Mouse (Mus musculus) neural tube, embryonic 11.5 days (tissue): ENCODE measurements around the gene Lingo1. TPM values are rescaled to one million over a fixed set of nuclear protein-coding genes. Genes with fewer than 3 reads are reported as not detected.

Source experiments
- ATAC-seq: fragments of 200-750 bp; cut with Nextera tagmentation; 2 replicates; pipeline ENCODE4 v1.8.0; 2017; ENCODE audit warnings: moderate number of reproducible peaks, mild to moderate bottlenecking, moderate TSS enrichment, moderate library complexity; ENCODE audit not compliant: insufficient read depth, low FRiP score, low TSS enrichment
- DNase-seq: peaks from one replicate; pipeline ENCODE4 v3.0.0-alpha.2; 2015; ENCODE audit warnings: low spot score
- H3K27ac ChIP-seq: fragments of 300-500 bp; sonication (generic); 2 replicates; pipeline ENCODE4 v1.5.1; 2014; ENCODE audit warnings: low read depth, mild to moderate bottlenecking, low read length
- H3K27me3 ChIP-seq: fragments of 300-500 bp; sonication (generic); 2 replicates; pipeline ENCODE4 v1.6.1; 2014; ENCODE audit warnings: mild to moderate bottlenecking, low read length, mixed read lengths; ENCODE audit not compliant: control insufficient read depth, insufficient read depth
- H3K36me3 ChIP-seq: fragments of 300-500 bp; sonication (generic); 2 replicates; pipeline ENCODE4 v1.6.1; 2014; ENCODE audit warnings: mild to moderate bottlenecking, low read length, moderate library complexity, mixed read lengths; ENCODE audit not compliant: control insufficient read depth, insufficient read depth
- H3K4me1 ChIP-seq: fragments of 300-500 bp; sonication (generic); 2 replicates; pipeline ENCODE4 v1.6.1; 2014; ENCODE audit warnings: low read length, mixed read lengths; ENCODE audit not compliant: control insufficient read depth, insufficient read depth
- H3K4me2 ChIP-seq: fragments of 300-500 bp; sonication (generic); 2 replicates; pipeline ENCODE4 v1.6.1; 2014; ENCODE audit warnings: low read depth, mild to moderate bottlenecking, moderate library complexity
- H3K4me3 ChIP-seq: fragments of 300-500 bp; sonication (generic); 2 replicates; pipeline ENCODE4 v1.5.1; 2014; ENCODE audit warnings: low read depth, low read length
- H3K9ac ChIP-seq: fragments of 300-500 bp; sonication (generic); 2 replicates; pipeline ENCODE4 v1.6.1; 2014; ENCODE audit warnings: mild to moderate bottlenecking, low read length
- H3K9me3 ChIP-seq: fragments of 300-500 bp; sonication (generic); 2 replicates; pipeline ENCODE4 v1.6.1; 2016; ENCODE audit warnings: low read length; ENCODE audit not compliant: control insufficient read depth
- WGBS: fragments of 180-500 bp; shearing (Covaris S2); extraction: QIAGEN DNeasy Blood & Tissue Kit; methylation state at CpG from one replicate; pipeline ENCODE4 v1.1.7; 2014; 5-methylcytosine and 5-hydroxymethylcytosine counted together
- polyA plus RNA-seq: library from polyadenylated mRNA; unstranded; fragments of >200 nt; fragmentation: Nextera tagmentation; extraction: Ambion mirVana; gene quantifications from 2 replicates; pipeline ENCODE4 v1.2.1, GENCODE M21; 2014

Lingo1 gene
- polyA plus RNA-seq, 1 experiment from 2014 or later, result 14.7 TPM

DNA sequence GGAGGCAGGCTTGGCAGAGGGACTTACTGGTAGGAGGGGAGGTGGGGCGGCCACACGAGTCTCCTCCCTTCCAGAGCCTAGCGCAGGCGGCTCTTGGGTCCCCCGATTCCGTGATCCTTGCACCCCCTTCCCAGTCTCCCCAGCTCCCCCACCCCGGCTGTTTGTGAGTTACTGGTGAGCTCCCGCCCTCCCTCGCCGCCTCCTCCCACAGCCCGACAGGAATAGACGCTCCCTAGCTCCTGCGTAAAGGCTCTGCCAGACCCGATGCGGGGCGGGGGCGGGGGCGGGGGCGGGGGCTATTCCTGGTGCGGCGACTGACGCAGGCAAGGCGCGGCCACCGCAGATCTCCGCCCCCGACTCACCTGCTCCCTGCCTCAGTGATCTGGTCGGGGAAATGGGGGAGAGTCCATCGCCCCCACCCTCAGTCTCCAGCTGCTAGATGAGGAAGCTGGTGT is 158.8 kb downstream of the Lingo1 start:
- peaks cover 31% of the 10 kb centered on the region for H3K27me3 ChIP-seq
- H3K9me3 ChIP-seq, result no peaks in the 10 kb centered on the region
- no peak for ATAC-seq
- DNase-seq, result no peak
- H3K4me1 ChIP-seq, result peaks cover 8% of the 10 kb centered on the region; the same call in 1 of the 2 replicates
- H3K36me3 ChIP-seq, result no peaks in the 10 kb centered on the region
- H3K4me2 ChIP-seq, result 0 out of 2 replicates have a peak overlapping the region, but pooled peaks have one; percentile 16
- H3K4me3 ChIP-seq, result no peak overlapping the region
- H3K9ac ChIP-seq, result no peak overlapping the region
- no peak overlapping the region for H3K27ac ChIP-seq
- WGBS, result 3% methylated on average over 29 of the region's 29 CpGs

- peaks cover 31% of the 10 kb centered on the region for H3K27me3 ChIP-seq
- no peak for DNase-seq
- no peak for ATAC-seq
- H3K9ac ChIP-seq, result no peak overlapping the region
- no peak overlapping the region for H3K4me3 ChIP-seq
- H3K36me3 ChIP-seq, result no peaks in the 10 kb centered on the region
- 45% methylated on average over 11 of the region's 11 CpGs for WGBS
- H3K9me3 ChIP-seq, result no peaks in the 10 kb centered on the region
- H3K27ac ChIP-seq, result no peak overlapping the region
- peaks cover 8% of the 10 kb centered on the region; the same call in 1 of the 2 replicates for H3K4me1 ChIP-seq
- H3K4me2 ChIP-seq, result no peak overlapping the region
These were observed 159.4 kb downstream of the Lingo1 start for GRCm38 (mm10) chr9:56636766-56637402.

DNA sequence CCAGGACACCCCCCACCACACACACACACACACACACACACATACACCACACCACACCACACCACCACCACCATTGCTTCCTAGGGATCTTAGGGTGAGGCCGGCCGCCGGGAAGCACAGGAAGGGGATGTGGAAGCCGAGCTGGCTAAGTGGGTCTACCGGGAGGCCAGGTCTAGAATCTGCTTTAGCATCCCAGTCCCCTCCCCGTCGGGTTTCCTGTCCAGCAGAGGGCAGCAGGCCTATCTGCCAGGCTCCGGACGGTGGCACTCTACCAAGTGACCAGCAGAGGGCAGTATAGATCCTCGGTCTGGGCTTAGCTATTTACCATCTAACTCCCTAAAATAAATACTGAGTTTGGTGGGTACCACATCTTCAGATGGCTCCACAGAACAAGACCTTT is 160.1 kb downstream of the Lingo1 start:
- peaks cover 8% of the 10 kb centered on the region; the same call in 1 of the 2 replicates for H3K4me1 ChIP-seq
- H3K36me3 ChIP-seq, result no peaks in the 10 kb centered on the region
- peaks cover 31% of the 10 kb centered on the region for H3K27me3 ChIP-seq
- peak; percentile 90 for DNase-seq
- ATAC-seq, result peak; percentile 54
- no peak overlapping the region for H3K9ac ChIP-seq
- peak overlapping the region; percentile 98 for H3K4me2 ChIP-seq
- peak overlapping the region; percentile 49 for H3K4me3 ChIP-seq
- H3K27ac ChIP-seq, result no peak overlapping the region
- 0% methylated on average over 10 of the region's 10 CpGs for WGBS
- H3K9me3 ChIP-seq, result no peaks in the 10 kb centered on the region

GRCm38 (mm10) chr9:56635498-56636121 is 160.7 kb downstream of the Lingo1 start:
- H3K36me3 ChIP-seq, result no peaks in the 10 kb centered on the region
- H3K9ac ChIP-seq, result peak overlapping the region; percentile 86
- peaks cover 31% of the 10 kb centered on the region for H3K27me3 ChIP-seq
- H3K4me1 ChIP-seq, result peaks cover 8% of the 10 kb centered on the region; the same call in 1 of the 2 replicates
- no peaks in the 10 kb centered on the region for H3K9me3 ChIP-seq
- ATAC-seq, result peak; percentile 64
- H3K4me3 ChIP-seq, result peak overlapping the region; percentile 49
- peak overlapping the region; percentile 67 for H3K27ac ChIP-seq
- peak; percentile 77 for DNase-seq
- 1% methylated on average over 47 of the region's 68 CpGs for WGBS
- H3K4me2 ChIP-seq, result peak overlapping the region; percentile 98

DNA sequence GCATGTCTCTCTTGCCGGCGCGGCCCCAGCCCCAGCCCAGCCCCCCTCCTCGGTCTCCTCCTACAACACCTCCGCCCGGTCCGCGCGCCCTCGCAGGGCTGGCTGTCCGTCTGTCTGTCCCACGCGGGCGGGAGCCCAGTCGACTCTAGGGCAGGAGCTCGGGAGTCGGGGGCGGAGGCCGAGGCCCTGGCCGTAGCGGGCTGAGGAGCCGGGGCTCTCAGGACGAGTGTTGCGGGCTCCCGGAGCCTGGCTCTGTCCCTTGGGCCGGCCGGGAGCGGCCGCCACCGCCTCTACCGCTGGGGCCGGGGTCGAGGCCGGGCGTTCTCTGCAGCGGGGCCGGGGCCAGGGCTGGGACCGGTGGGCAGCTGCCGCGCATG is 161.2 kb downstream of the Lingo1 start:
- Histone ChIP-seq H3K9ac (peak overlapping the region; percentile 86), H3K4me2 (peak overlapping the region; percentile 98), H3K4me1 (peaks cover 8% of the 10 kb centered on the region; the same call in 1 of the 2 replicates), H3K27ac (peak overlapping the region; percentile 67), H3K27me3 (peaks cover 31% of the 10 kb centered on the region), H3K36me3 (no peaks in the 10 kb centered on the region), H3K4me3 (peak overlapping the region; percentile 49), H3K9me3 (no peaks in the 10 kb centered on the region)
- under 1% methylated on average over 30 of the region's 40 CpGs for WGBS
- peak; percentile 64 for DNase-seq
- peak; percentile 0 for ATAC-seq

DNA sequence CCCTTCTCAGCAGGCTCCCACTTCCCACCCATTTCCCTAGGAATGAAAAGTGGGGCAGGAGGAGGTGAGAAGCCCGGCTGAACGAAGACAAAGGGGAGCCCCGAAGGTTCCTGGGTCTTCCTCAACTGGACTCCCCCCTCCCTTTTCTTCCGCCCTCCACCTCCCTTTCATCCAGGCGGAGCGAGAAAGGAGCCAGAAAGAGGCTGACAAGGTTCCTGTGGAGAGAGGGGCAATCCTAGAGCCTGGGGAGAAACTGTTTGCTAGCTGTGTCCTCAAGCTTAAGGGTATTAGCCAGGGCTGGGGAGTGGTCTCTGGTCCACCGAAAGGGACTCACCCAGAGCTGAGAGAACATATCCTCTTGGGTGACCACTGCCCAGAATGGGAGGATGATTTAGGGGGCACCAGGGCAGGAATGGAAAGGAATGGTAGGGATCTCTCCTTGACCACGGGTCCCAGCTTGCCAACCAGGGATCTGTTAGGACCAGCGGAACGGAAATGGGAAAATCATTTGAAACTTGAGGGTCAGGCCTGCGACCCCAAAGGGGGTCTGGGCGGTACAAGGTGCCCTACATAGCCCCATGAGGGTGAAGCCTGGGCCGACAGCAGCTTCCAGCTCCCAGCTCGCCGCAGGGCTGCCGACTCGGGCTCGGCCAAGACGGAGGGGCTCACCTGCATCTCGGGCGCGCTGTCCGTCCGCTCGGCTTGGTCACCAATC is 161.7 kb downstream of the Lingo1 start:
- DNase-seq (peak; percentile 29), ATAC-seq (no peak)
- Histone ChIP-seq H3K4me3 (peak overlapping the region; percentile 49), H3K9me3 (no peaks in the 10 kb centered on the region), H3K4me1 (peaks cover 8% of the 10 kb centered on the region; the same call in 1 of the 2 replicates), H3K36me3 (no peaks in the 10 kb centered on the region), H3K4me2 (peak overlapping the region; percentile 98), H3K27ac (peak overlapping the region; percentile 67), H3K27me3 (peaks cover 31% of the 10 kb centered on the region), H3K9ac (peak overlapping the region; percentile 86)
- 2% methylated on average over 17 of the region's 25 CpGs for WGBS

DNA sequence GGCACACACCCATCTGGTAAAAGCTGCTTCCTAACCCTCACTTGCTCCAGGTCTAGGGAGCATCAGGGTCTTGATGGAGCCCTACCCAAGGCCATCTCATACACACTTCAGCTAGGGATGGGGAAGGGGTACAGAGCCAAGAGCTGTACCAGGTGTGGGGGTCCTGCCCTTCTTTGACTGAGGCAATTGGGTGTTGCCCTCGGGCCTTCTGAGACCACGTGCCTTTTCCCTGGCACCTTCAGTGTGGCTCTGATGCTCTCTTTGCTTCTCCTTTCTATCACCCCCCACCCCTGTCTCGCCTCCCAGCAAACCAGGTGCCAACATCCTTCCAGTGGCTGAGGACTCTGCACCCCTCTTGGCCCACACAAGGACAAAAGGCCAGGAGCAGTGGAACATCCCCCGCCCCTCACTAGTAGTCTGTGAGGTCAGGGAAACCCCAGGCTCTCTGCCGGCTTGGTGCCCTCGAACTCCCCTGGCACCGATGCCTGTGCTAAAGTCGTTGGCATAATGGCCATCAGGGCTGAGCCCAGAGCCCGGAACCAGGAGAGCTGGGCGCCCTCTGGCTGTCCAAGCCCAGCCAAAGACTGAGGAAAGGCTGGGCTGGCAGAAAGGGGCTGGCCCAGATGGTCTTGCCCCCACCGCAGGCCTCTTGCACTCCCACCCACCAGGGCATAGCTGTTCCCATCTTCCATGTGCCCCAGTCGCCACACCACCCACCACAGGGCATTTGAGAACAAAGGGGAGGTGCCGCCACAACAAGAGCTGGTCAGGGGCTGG is 162.6 kb downstream of the Lingo1 start:
- DNase-seq, result peak; percentile 24
- no peak for ATAC-seq
- no peaks in the 10 kb centered on the region for H3K9me3 ChIP-seq
- H3K9ac ChIP-seq, result peak overlapping the region; percentile 86
- H3K27me3 ChIP-seq, result peaks cover 31% of the 10 kb centered on the region
- no peak overlapping the region for H3K27ac ChIP-seq
- peak overlapping the region; percentile 49 for H3K4me3 ChIP-seq
- 28% methylated on average over 13 of the region's 13 CpGs for WGBS
- no peaks in the 10 kb centered on the region for H3K36me3 ChIP-seq
- peaks cover 8% of the 10 kb centered on the region; the same call in 1 of the 2 replicates for H3K4me1 ChIP-seq
- H3K4me2 ChIP-seq, result peak overlapping the region; percentile 98

GRCm38 (mm10) chr9:56630945-56631344 is 165.3 kb downstream of the Lingo1 start:
- Histone ChIP-seq H3K27me3 (peaks cover 17% of the 10 kb centered on the region), H3K4me1 (peaks cover 8% of the 10 kb centered on the region; the same call in 1 of the 2 replicates), H3K9ac (no peak overlapping the region), H3K36me3 (no peaks in the 10 kb centered on the region), H3K4me3 (no peak overlapping the region), H3K27ac (no peak overlapping the region), H3K4me2 (no peak overlapping the region), H3K9me3 (no peaks in the 10 kb centered on the region)
- DNase-seq (no peak), ATAC-seq (no peak)
- WGBS, result 77% methylated on average over 4 of the region's 4 CpGs
